Mouse (Mus musculus) ES-Bruce4 (cell line): ENCODE measurements around the gene Tshz2.

ENCODE experiments used
- CTCF ChIP-seq: IDR thresholded peaks from one replicate; pipeline ENCODE4 v1.8.1; 2011; ENCODE audit warnings: low read depth, low read length
- POLR2A ChIP-seq: IDR thresholded peaks from one replicate; pipeline ENCODE4 v1.8.1; 2011; ENCODE audit warnings: low read length; ENCODE audit not compliant: insufficient read depth

DNA sequence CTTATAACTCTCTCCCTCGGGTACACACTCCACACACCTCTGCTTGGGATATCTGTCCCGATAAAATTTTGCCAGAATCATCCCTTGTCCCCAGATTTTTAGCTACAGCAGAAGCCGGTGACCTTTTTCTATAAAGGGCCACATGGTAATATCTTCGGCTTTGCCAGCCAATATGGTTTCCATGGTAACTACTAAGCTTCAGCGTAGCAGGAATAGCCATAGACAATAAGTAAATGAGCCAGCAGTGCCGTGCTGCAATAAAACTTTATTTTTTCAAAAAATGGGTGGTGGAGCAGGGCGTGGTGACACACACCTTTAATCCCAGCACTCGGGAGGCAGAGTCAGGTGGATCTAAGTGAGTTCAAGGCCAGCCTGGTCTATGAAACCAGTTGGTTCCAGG is 370.9 kb downstream of the Tshz2 start:
- TF ChIP-seq CTCF (no peak), POLR2A (no peak)
